Mouse (Mus musculus) urinary bladder, postnatal 10 days (tissue): Measurements from ENCODE around the gene Acat1.

ENCODE experiments used
- DNase-seq: peaks from one replicate; pipeline ENCODE4 v3.0.0; 2022; ENCODE audit warnings: low spot score

Gene Acat1

DNA sequence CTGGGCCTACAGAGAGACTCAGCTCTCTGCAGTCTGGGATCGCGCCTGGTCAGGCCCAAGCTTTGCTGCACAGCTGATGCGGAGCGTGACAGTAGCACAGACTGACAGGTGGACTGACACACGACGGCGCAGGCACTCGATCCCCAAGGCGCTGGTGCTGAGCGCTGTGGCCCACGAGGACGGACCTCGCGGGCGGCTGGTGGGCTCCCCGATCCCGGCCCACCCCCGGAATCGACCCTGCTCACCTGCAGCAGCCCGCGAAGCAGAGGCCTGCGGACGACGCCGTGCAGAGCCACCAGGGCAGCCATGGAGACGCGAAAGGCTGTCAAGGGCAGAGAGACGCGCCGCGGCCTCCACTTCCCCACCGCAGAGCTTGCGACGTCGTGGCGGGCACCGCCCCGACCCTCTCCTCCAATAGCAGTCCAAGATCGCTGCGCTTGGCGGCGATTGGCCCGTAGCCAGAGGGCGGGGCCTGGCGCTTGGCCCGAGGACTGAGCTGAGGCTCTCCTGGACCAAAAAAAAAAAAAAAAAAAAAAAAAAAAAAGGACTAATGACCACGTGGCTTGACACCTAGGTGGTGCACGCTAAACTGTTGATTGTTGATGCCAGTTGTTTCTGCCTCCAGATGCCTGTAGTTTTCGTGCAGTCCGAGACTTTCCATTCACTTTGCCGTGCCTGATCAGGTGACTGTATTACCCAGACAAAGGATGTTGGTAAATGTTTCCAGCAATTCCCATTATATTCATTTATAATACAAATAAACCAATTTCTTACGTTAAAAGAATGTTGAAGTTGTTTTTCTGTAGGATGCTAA, at the start of gene Acat1:
Gene Acat1, minus strand, starts transcription at position 415 of the 814 bp plus-strand sequence.
- peak; percentile 85 for DNase-seq

DNA sequence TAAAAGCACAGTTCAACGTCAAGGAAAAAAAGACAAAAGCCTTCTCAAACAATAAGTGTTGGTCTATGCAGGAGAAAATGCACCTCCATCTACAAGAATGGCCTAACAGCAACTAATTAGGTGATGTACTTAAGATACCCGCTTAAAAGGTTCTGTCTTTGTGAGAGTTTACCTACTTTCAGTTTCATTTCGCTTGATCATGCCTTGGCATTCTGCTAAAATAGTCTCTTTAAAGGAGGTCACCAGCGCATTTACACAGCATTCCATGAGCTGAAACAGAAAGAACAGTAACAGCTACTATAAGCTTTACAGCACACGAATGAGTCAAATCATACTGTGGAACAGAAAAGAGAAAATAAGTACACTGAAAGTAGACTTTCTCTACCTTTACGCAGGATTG, 24.6 kb upstream of the Acat1 start:
- no peak for DNase-seq

DNA sequence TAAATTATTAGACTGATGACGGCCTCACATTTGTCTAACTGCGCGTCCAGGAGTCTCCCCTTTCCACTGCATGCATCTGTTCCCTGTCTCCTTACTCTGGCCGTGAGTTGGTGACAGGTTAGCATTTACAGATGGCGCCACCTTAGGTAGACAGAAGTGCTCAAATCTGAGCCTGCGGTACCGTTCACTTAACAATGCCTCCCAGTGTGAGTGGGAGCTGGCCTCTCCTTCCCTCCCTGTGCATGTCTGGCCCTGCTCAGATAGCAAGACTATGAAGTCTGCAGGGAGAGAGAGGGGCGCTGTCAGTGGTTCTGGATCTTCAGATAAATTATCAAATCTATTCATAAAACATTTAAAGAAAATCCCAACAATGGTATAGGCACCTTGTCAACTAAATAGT, 5.1 kb upstream of the Acat1 start:
- no peak for DNase-seq

DNA sequence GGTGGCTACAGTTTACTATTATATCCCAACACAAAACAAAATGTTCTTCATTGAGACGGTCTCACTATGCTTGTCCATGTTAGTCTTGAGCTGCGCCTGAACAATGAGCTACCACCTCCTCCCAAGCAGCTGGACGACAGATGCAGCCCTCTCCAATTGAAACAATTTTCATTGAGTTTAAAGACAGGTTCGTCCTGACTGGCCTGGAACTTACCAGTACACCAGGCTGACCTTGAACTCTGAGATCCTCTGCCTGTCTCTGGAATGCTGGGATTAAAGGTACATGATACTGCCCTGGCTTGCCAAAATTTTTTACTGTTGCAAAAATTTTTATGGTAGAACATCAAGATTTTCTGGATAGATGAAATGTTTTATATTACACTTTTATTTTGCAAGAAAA, 4.1 kb upstream of the Acat1 start:
- DNase-seq = no peak

DNA sequence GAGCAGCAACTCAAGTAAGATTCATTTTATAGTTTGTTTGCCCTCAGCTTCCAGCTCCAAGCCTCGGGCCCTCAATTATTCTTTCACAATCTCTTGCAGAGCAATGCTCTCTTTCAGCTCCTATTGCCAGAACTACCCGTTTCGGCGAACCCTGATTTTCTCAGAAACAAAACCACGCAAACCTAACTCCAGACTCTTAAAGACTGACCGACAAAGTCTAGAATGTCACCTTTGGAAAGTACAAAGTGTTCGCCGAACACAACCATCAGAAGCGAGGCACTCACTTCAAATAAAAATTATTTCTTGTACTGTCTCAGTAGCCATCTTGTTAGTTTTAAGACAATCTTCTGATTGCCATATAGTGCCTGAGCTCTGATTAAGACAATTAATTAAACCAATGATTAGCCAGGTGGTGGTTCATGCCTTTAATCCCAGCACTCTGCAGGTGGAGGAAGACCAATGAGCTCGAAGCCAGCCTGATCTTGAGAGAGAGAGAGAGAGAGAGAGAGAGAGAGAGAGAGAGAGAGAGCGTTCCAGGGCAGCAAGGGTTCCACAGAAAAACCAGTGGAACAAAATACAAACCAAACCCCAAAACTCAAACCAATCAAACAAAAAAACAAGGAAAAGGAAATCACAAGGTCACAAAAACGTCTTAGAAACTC, 745 bp downstream of the Acat1 start:
- no peak for DNase-seq

DNA sequence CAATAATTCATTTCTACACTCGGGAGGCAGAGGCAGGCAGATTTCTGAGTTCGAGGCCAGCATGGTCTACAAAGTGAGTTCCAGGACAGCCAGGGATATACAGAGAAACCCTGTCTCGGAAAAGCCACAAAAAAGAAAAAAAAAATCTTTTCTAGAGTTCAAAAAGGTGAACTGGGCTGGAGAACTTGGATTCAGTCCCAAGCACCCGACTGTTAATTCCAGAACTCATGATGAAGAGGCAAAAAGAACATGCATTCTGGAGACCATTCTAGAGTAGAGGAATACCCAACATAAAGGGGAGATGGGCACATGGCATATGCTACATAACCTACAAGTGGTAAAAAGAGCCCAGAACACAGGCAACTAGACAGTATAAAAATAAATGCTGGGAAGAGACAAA, 2.4 kb downstream of the Acat1 start:
- DNase-seq = no peak

DNA sequence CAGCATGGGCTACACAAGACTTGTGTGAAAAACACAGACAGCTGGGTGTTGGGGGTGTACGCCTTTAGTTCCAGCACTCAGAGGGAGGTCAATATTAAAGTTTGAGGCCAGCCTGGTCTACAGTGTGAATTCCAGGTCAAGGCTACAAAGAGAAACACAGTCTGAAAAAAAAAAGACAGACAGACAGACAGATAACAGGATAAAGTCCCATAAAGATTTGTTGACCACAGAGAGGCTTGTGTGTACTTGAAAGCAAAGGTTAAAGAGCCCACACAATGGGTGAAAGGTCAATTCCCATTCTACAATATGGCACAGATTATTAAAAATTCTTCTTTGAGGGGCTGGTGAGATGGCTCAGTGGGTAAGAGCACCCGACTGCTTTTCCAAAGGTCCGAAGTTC, 3.0 kb downstream of the Acat1 start:
- no peak for DNase-seq

DNA sequence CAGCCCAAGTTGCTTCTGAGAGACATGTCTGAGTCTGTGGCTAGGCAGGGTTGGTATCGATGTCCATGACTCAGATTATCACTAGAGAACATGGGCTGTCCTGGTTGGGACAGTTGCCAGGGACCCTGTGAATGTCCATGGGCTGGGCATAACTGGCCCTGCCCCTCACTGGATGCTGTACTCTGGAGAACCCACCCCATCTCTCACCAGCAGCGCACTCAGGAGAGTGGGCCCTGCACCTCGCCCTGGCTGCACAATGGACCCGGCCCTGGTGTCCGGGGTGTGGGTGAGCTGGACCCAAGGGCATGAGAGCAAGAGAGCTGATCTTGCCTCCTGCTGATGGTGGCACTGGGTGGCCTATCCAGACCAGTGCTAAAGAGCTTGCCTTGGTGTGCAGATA, 5.2 kb downstream of the Acat1 start:
- no peak for DNase-seq

DNA sequence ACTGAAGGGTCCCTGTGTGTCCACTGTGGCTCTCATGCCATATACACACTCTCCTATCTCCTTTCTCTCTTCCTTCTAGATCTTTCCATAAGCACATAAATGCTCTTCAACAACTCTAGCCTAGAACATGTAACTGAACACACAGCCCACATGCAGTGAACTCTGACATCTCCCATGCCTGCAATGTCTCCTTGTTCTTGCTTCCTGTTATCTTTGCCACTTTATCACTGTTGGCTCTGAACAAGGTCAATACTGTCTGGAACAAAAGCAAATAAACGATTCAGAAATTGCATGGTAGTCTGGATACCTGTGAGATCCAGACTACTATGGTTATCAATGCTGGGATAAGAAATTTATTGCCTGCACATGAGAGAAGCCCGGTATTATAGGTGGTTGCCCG, 6.3 kb downstream of the Acat1 start:
- DNase-seq = no peak

DNA sequence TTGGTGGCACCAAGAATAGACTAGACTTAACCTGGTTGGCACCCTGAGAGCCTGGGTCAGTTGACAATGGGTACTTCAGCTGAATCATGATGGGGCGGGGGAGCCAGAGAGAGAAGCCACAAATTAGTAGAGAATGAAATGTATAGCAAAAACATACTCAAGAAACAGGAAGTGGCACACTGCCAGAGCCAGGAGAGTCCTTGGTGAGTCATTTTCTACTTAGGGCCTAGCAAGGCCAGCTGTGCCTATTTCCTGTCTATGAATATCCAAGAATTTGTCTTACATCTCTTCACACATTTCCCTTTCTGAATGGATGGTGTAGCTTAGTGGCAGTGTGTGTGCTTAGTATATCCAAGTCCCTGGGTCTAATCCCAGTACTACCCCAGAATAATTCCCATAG, 6.8 kb downstream of the Acat1 start:
- no peak for DNase-seq

DNA sequence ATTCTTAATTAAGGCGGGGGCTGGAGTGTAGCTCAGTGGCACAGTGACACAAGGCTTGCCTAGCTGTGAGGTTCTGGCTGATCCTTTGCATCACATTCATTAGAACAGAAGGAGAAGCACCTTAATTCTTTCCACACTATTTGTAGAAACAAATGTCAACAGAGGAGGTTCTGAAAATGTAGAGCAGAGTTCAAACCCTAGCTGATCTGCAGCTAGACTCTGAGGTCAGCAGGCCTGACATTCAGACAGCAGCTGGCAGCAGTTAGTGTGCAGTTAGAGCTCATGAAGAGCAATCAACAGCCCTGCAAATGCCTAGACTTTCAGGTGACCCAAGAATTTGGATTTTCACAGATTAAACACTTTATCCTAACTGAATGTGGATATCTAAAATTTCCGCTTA, 8.6 kb downstream of the Acat1 start:
- DNase-seq = no peak

DNA sequence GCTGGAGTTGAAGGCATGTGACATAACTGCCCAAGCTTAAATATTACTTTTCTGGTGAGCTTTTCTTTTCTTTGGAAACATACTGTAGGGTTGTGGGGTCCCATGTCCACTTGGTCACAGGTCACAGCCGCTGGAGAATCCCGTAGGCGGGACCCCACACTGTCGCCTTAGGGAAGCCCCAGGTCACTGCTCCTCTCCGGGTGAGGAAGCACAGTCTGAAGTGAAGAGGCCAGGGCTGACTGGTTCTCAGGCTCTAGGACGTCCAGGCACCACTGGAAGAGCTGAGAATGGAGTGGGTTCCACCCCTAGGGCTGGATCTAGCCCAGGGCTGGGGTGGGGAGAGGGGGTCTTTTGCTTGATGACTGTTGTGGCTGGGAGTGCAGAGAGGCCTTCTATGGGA, 11.6 kb downstream of the Acat1 start:
- no peak for DNase-seq

DNA sequence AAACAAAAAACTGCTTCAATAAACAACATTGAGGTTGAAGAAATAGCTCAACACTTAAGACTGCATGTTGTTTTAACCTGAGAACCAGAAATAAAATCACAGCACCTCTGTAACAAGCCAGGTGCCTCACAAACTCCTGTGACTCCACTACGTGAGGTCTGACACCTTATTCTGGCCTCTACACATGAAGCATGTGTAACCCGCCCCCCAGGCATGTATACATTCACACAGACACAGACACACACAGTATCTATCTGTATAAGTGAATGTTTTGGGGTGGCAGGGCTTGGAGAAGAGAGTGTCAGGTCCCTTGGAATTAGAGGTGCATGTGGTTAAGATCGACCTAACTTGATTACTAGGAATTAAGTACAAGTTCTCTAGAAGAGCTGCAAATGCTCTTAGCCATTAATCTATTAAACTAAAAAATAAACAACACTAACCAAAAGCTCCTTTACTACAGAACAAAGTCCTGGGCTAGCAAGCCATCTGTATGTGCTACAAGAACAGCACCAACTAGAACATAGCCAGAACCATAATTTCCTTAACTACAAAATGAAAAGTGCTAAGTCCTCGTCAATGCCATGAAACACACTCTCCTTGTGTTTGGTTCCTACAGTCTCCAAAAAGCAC, 13.1 kb downstream of the Acat1 start:
- no peak for DNase-seq

DNA sequence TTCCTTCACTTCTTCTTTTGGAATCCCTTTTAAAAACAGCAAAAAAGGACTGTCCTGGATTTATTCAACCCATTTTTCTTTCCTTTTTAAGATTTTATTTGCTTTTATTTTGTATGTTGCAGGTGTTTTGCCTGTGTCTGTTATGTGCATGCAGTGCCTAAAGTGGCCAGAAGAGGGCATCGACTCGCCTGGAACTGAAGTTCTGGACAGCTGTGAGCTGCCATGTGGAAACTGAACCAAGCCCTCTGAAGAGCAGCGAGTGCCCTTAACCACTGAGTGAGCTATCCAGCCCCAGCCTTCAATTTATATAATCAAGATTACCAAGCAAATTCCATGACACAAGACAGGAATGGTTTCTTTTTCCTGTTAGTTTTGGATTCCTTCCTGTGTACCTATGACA, 15.4 kb downstream of the Acat1 start:
- no peak for DNase-seq

DNA sequence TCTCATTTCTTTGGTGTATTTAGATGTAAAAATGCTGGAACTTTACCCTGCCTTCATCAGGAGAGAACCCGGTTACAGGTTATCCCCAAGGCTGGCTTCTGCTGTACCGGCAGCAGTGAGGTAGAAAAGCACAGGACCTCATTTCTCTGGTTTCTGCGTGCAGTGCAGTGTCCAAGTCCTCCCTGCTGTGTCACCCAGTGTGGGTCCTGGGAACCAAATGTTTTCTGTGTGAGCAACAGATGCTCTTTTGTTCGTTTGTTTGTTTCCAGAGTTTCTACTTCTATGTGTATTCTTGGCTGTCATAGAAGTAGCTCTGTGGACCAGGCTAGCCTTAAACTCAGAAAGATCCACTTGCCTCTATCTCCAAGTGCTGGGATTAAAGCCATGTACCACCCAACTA, 28.3 kb downstream of the Acat1 start:
- DNase-seq = no peak

DNA sequence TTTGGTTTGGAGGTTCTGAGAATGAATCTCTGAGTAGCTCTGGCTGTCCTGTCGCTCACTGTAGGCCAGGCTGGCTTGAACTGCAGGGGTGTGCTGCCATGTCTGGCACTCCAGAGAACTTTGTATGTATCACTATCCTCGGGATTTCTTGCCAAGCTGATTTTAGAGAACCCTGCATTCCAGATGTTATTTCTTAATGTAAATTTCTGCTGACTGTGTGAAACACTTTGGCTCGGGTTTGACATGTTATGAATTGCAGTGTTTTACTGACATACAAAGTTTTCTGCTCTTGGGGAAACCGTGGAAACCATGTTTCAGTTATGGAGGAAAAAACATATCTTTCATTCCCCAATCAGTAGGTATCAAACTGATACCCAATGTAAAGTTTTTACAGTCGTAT, 34.5 kb downstream of the Acat1 start:
- DNase-seq = no peak

DNA sequence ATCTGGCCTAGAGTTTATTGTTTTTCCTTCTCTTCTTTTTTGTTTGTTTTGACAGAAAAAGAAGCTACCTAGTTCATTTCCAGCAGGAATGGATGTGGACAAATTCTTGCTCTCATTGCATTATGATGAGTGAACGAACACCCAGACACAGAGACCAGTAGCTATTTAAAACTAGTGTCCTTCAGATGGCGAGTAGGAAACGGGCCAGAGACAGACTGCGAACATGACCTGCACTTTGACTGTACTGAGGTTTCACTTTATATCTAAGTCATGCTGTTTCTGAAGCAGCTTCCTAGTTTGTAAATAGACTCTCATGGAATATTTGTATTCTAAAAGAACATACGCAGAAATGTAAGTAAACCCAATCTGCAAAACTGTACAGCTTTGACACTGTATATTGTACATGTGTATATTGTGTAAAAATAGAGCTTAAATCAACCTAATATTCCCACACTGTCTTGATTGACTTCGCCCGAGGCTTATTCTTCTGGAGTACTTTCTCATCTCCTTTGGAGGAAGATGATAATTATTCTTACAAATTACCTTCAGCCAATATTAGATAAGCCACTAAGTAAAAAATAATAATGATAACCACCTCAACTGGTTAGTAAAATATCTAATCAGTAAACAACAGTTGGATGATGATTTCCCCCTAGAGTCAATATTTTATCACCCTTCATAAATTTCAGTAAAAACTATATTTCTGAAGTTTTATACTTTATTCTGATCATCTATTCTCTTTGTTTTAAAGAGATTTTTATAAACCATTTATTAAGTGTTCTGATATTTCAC, 37.5 kb downstream of the Acat1 start:
- DNase-seq = no peak

DNA sequence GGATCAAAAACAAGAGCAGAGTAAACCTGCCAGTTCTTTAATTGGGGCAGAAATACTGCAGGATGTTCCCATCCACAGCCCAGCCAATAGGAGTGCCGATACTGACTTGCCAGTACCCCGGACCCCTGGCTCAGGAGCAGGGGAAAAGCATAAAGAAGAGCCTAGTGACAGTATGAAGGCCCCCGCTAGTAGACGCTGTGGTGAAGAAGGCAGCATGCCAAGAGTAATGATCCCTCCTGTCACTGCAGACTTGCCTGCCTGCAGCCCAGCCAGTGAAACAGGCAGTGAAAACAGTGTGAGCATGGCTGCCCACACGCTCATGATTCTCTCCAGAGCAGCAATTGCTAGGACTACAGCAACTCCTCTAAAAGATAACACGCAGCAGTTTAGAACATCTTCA, 39.5 kb downstream of the Acat1 start:
- no peak for DNase-seq

DNA sequence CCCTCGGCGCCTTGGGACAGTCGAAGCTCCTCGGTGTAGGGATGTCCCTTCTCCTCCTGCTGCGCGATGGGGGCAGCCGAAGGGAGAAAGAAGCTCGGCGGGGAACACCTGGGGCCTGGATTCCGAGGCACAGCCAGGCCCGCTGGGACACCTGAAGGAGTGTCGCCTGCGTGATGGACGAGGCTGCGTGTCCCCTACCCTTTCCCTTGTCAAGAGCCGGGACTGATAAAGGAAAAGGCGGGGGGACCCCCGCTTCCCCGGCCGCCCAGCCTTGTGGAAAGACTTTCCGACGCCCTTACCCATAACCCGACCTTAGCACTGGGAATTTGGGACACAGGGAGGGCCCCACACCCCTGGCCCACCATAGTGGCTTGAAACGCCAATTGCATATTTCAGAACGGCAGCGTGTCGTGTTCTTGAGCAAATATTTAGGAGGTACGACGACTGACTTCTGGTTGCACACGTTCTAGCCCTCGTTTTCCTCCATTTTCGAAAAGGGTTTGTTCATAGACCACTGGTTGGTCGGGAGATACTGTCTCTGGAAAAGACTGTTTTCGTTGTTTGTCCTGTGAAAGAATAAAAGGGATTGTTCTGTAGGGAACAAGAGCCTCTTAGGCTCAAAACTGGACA, 72.7 kb downstream of the Acat1 start:
- DNase-seq = no peak

DNA sequence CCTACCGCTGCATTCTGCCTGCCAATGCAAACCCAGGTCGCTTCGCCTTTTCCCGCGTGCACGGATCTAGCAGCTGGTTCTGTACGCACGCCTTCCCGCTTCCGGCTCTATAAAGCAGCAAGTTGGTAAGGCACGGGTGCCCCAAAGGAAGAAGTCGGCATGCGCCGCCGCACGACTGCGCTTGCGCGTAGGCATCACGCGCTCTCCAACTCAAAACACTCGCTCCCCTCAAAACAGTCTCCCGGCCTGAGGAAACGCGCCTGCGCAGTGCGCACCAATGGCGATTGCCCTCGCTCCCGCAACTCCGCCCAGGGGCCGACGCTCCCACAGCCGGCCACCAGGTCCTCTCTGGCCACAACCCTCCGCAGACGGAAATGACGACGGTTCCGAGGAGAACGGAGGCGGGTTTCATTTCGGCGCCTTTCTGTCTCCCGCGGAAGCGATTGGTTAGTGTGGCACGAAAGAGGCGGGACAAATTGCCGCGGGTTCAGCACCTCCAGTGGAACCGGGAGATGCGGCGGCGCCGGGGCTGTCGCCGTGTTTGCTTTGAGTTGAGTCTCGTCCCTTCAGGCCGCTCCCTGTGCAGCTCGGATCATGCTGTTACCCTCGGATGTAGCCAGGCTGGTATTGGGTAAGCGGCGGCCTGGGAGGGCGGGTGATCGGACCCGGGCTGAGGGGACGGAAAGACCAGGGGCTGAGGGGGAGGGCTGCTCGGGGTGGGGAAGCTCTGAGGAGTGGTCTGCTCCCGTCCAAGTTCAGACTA, 73.4 kb downstream of the Acat1 start, which contains the start of the genes Atm and Npat:
Gene Atm, minus strand, starts transcription at position 183 of the 763 bp plus-strand sequence.
Gene Npat, plus strand, starts transcription at position 490 of the 763 bp plus-strand sequence.
- peak; percentile 99 for DNase-seq
